Mouse (Mus musculus): ENCODE results near the gene Psg18. TPM values are rescaled to one million over a fixed set of nuclear protein-coding genes. Genes with fewer than 3 reads are reported as not detected.
"Not testable (repeated sequence)": the region's sequence is repeated elsewhere in the genome, so short reads cannot be mapped to it uniquely, and the experiment has no call there.

Psg18 gene
- total RNA-seq (2021): not detected
- long read RNA-seq, experiment 1: 0 reads
- long read RNA-seq, experiment 2: 0 reads

DNA sequence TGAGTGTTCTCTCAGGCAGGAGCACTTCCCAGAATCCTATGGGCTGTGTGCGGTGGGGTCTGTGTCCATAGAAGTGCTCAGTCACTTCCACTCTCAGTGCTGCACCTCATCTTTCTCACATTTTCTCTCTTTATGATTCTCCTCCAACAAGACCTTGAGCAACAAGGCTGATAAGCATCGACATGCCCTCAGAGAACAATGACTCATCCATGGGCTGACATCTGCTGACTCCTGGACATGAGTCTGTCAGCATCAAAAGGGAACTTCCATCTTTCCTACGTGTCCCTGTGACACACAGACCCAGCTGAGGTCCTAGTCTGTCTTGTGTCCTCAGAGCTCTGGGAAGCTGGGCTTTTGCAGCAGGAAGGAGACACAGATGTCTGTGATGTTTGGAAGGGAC, at the start of gene Psg18:
Psg18 (minus strand) TSS at position 101 of the 400 bp plus-strand sequence.
- H3K27ac ChIP-seq; H3K4me3 ChIP-seq; DNase-seq; intact Hi-C loops (cut with DNase I): not testable (repeated sequence)

DNA sequence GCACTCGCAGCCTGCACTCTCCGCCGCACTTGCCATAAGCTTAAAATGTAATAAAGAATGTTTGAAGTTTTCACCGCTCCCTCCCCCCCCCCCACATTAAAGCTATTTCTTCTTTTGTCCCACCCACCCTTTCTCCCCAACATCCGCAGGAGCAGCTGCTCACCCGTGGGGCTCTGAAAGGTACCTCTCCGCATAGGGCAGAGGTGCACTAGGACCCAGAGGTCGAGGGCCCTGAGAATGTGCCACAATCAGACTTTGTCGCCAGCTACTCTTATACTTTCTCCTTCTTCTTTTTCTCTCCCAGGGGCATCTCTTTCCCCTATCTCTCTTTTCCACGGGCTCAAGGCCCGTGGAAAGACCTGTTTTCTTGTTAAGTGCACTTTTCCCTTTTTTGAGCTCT, 48.6 kb upstream of the Psg18 start:
- Histone ChIP-seq H3K27ac (no peak overlapping the region), H3K4me3 (peak overlapping the region; percentile 41)
- DNase-seq: no peak
- intact Hi-C loops (cut with DNase I): no loop called here
- no peak for TF ChIP-seq CTCF (IDR thresholded peaks at IDR 0.05)

DNA sequence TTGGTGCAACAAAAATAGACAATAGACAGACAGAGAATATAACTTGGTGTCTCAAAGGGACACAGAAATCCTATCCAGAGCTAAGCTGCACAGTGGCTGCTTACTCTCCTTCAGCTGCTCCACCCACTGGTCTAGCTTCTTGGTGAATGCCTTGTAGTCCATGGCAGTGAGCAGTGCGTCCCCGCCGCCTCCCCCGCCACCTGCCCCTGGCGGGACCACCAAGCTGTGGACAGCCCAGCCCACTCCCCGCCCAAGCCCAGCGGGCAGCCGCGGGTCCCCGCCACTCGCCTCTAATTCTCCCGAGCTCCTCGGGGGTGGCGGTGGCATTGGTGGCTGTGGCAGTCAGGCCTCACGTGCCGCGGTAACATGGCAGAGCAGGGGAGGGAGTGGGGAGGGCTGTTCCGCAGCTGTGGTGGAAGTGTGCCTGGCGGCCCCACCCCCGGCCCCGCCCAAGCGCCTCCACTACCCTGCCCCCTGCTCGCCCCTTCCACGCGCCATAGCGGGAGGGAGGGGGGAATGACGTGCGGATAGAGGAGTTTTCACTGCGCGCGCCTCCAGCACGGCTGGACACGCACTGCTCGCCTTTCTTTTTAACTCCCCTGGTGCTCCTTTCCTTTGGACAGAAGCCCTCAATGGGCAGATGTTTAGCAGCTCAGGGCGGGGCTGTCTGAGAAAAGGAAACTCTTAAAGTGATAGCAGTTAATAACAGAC, 47.9 kb upstream of the Psg18 start:
- intact Hi-C loops (cut with DNase I): no loop called here

DNA sequence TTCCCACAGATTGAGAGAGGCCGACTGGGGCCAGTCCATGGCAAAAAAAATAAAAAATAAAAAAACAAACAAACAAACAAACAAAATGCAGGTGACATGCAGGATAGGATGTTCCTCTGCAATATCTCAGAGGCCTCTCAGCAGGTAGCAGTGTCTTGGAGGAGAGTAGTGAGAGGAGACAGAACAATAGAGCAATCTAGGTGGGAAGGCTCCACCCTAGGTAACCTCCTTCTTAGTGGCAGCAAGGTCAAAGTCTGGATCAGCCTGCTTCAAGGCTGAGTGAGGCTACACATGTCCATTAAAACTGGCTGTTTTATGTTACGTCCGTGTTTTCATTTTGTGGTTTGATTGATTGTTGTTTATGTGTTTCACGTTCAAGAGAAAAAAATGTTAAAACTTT, 36.7 kb upstream of the Psg18 start:
- H3K4me3 ChIP-seq; intact Hi-C loops (cut with DNase I); DNase-seq; H3K27ac ChIP-seq: not testable (repeated sequence)

More for the DNA sequence above, 47.9 kb upstream of the Psg18 start:
- Histone ChIP-seq H3K27ac (no peak overlapping the region), H3K4me3 (peak overlapping the region; percentile 41)
- no peak for TF ChIP-seq CTCF (IDR thresholded peaks at IDR 0.05)
- no peak for DNase-seq

DNA sequence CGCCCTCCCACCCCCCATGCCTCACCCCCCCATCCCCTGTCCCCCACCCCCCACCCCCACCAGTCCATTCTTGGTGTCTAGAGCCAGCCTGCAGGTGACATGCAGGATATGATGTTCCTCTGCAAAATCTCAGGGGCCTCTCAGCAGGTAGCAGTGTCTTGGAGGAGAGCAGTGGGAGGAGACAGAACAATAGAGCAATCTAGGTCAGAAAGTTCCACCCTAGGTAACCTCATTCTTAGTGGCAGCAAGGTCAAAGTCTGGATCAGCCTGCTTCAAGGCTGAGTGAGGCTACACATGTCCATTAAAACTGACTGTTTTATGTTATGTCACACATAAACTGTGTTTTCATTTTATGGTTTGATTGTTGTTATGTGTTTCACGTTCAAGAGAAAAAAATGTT, 23.5 kb upstream of the Psg18 start:
- no peak for TF ChIP-seq CTCF (IDR thresholded peaks at IDR 0.05)
- intact Hi-C loops (cut with DNase I): no loop called here
- H3K27ac ChIP-seq: no peak overlapping the region
- no peak overlapping the region for H3K4me3 ChIP-seq
- no peak for DNase-seq

DNA sequence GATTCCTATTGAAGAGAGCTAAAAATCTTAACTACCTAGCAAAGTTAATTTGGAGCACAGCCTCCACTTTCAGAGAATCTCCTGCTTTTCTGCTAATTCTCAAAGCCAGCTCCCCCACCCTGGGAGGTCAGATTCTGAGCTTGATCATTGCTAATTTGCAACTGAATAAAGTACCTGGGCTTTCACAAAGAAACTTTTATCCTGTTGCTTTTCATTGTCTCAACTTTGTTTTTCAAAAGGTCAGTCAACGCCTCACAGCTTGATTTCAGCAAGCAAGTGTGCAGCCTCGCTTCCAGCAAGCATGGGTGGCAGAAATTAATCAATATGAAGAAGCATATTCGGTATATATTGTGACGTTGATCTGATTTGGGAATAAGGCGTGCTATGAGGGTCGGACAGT, 19.4 kb downstream of the Psg18 start:
- intact Hi-C loops (cut with DNase I); H3K27ac ChIP-seq; H3K4me3 ChIP-seq; DNase-seq: not testable (repeated sequence)

Other genes starting within 250 kb of the Psg18 start
- gene Igfl3, start 178.5 kb downstream of the Psg18 start, total RNA-seq (2021): not detected
- gene Mill1, start 109.7 kb downstream of the Psg18 start, total RNA-seq (2021): not detected
- not detected for gene Psg28, start 77.0 kb upstream of the Psg18 start, total RNA-seq (2021)
- not detected for gene Psg26, start 129.2 kb upstream of the Psg18 start, total RNA-seq (2021)
- gene Psg25, start 177.3 kb upstream of the Psg18 start, total RNA-seq (2021): not detected
- not detected for gene Psg27, start 212.3 kb upstream of the Psg18 start, total RNA-seq (2021)